Mouse (Mus musculus): ENCODE data around the gene Lnpk. TPM values are rescaled to one million over a fixed set of nuclear protein-coding genes. Genes with fewer than 3 reads are reported as not detected.
A peak's percentile ranks its signal among the peaks of the same experiment; 100 is the strongest.

Gene Lnpk
- polyA plus RNA-seq, 1 experiment from 2014 or later = 25.7 TPM

GRCm38 (mm10) chr2:74602483-74602882 lies 23.2 kb upstream of the Lnpk start:
- H3K4me3 ChIP-seq (ENCODE audit: low read depth, low read length) = no peak overlapping the region
- peaks cover 2% of the 10 kb centered on the region; the same call in 1 of the 2 replicates for H3K9me3 ChIP-seq (ENCODE audit: control insufficient read depth, low read length)
- no peak for DNase-seq (ENCODE audit: low spot score)
- no peaks in the 10 kb centered on the region for H3K27me3 ChIP-seq (replicated peaks; ENCODE audit: control insufficient read depth, insufficient read depth, low read length)
- no peak overlapping the region for H3K27ac ChIP-seq (ENCODE audit: low read depth, low read length)
- no peak overlapping the region for H3K9ac ChIP-seq (ENCODE audit: low read depth, low read length)
- H3K4me1 ChIP-seq (replicated peaks; ENCODE audit: control insufficient read depth, insufficient read depth, low read length) = no peaks in the 10 kb centered on the region
- ATAC-seq (replicated peaks; ENCODE audit: low FRiP score) = no peak
- no peak overlapping the region for H3K4me2 ChIP-seq
- H3K36me3 ChIP-seq (ENCODE audit: control insufficient read depth, insufficient read depth, low read length) = no peaks in the 10 kb centered on the region
- WGBS = 67% methylated on average over 5 of the region's 5 CpGs

GRCm38 (mm10) chr2:74597169-74597568 lies 17.9 kb upstream of the Lnpk start:
- Histone ChIP-seq H3K9me3 (ENCODE audit: control insufficient read depth, low read length) (peaks cover 2% of the 10 kb centered on the region; the same call in 1 of the 2 replicates), H3K27me3 (replicated peaks; ENCODE audit: control insufficient read depth, insufficient read depth, low read length) (no peaks in the 10 kb centered on the region), H3K4me2 (no peak overlapping the region), H3K27ac (ENCODE audit: low read depth, low read length) (no peak overlapping the region), H3K4me3 (ENCODE audit: low read depth, low read length) (no peak overlapping the region), H3K9ac (ENCODE audit: low read depth, low read length) (no peak overlapping the region), H3K36me3 (ENCODE audit: control insufficient read depth, insufficient read depth, low read length) (no peaks in the 10 kb centered on the region), H3K4me1 (replicated peaks; ENCODE audit: control insufficient read depth, insufficient read depth, low read length) (no peaks in the 10 kb centered on the region)
- DNase-seq (ENCODE audit: low spot score) (no peak), ATAC-seq (replicated peaks; ENCODE audit: low FRiP score) (no peak)
- WGBS = 79% methylated on average over 3 of the region's 3 CpGs

- H3K9me3 ChIP-seq (ENCODE audit: control insufficient read depth, low read length) = peaks cover 2% of the 10 kb centered on the region; the same call in 1 of the 2 replicates
- no peaks in the 10 kb centered on the region for H3K36me3 ChIP-seq (ENCODE audit: control insufficient read depth, insufficient read depth, low read length)
- no peak overlapping the region for H3K4me3 ChIP-seq (ENCODE audit: low read depth, low read length)
- H3K4me1 ChIP-seq (replicated peaks; ENCODE audit: control insufficient read depth, insufficient read depth, low read length) = no peaks in the 10 kb centered on the region
- no peak overlapping the region for H3K4me2 ChIP-seq
- H3K9ac ChIP-seq (ENCODE audit: low read depth, low read length) = no peak overlapping the region
- DNase-seq (ENCODE audit: low spot score) (no peak), ATAC-seq (replicated peaks; ENCODE audit: low FRiP score) (no peak)
- H3K27me3 ChIP-seq (replicated peaks; ENCODE audit: control insufficient read depth, insufficient read depth, low read length) = no peaks in the 10 kb centered on the region
- no peak overlapping the region for H3K27ac ChIP-seq (ENCODE audit: low read depth, low read length)
Observed at GRCm38 (mm10) chr2:74596094-74596493, 16.9 kb upstream of the Lnpk start.

GRCm38 (mm10) chr2:74578146-74578842 lies 941 bp downstream of the Lnpk start:
- Histone ChIP-seq H3K4me1 (replicated peaks; ENCODE audit: control insufficient read depth, insufficient read depth, low read length) (peaks cover 8% of the 10 kb centered on the region; the same call in 1 of the 2 replicates), H3K27ac (ENCODE audit: low read depth, low read length) (peak overlapping the region; percentile 80), H3K9ac (ENCODE audit: low read depth, low read length) (peak overlapping the region; percentile 91), H3K4me3 (ENCODE audit: low read depth, low read length) (peak overlapping the region; percentile 91), H3K27me3 (replicated peaks; ENCODE audit: control insufficient read depth, insufficient read depth, low read length) (no peaks in the 10 kb centered on the region), H3K36me3 (ENCODE audit: control insufficient read depth, insufficient read depth, low read length) (no peaks in the 10 kb centered on the region), H3K9me3 (ENCODE audit: control insufficient read depth, low read length) (no peaks in the 10 kb centered on the region), H3K4me2 (peak overlapping the region; percentile 64)
- ATAC-seq (replicated peaks; ENCODE audit: low FRiP score) (peak; percentile 70), DNase-seq (ENCODE audit: low spot score) (peak; percentile 53)
- WGBS = under 1% methylated on average over 55 of the region's 55 CpGs

GRCm38 (mm10) chr2:74570390-74570789 lies 8.8 kb downstream of the Lnpk start:
- Histone ChIP-seq H3K4me3 (ENCODE audit: low read depth, low read length) (no peak overlapping the region), H3K27me3 (replicated peaks; ENCODE audit: control insufficient read depth, insufficient read depth, low read length) (no peaks in the 10 kb centered on the region), H3K9me3 (ENCODE audit: control insufficient read depth, low read length) (no peaks in the 10 kb centered on the region), H3K4me2 (no peak overlapping the region), H3K4me1 (replicated peaks; ENCODE audit: control insufficient read depth, insufficient read depth, low read length) (no peaks in the 10 kb centered on the region), H3K36me3 (ENCODE audit: control insufficient read depth, insufficient read depth, low read length) (peaks cover 5% of the 10 kb centered on the region; the same call in 1 of the 2 replicates), H3K9ac (ENCODE audit: low read depth, low read length) (no peak overlapping the region), H3K27ac (ENCODE audit: low read depth, low read length) (no peak overlapping the region)
- WGBS = 75% methylated on average over 4 of the region's 4 CpGs
- DNase-seq (ENCODE audit: low spot score) (no peak), ATAC-seq (replicated peaks; ENCODE audit: low FRiP score) (no peak)

GRCm38 (mm10) chr2:74559822-74560221 lies 19.4 kb downstream of the Lnpk start:
- no peak for DNase-seq (ENCODE audit: low spot score)
- no peak overlapping the region for H3K27ac ChIP-seq (ENCODE audit: low read depth, low read length)
- no peaks in the 10 kb centered on the region for H3K9me3 ChIP-seq (ENCODE audit: control insufficient read depth, low read length)
- H3K4me3 ChIP-seq (ENCODE audit: low read depth, low read length) = no peak overlapping the region
- no peak overlapping the region for H3K4me2 ChIP-seq
- no peaks in the 10 kb centered on the region for H3K27me3 ChIP-seq (replicated peaks; ENCODE audit: control insufficient read depth, insufficient read depth, low read length)
- ATAC-seq (replicated peaks; ENCODE audit: low FRiP score) = no peak
- no peaks in the 10 kb centered on the region for H3K4me1 ChIP-seq (replicated peaks; ENCODE audit: control insufficient read depth, insufficient read depth, low read length)
- no peak overlapping the region for H3K9ac ChIP-seq (ENCODE audit: low read depth, low read length)
- no peaks in the 10 kb centered on the region for H3K36me3 ChIP-seq (ENCODE audit: control insufficient read depth, insufficient read depth, low read length)
- 53% methylated on average over 2 of the region's 2 CpGs for WGBS

- H3K36me3 ChIP-seq (ENCODE audit: control insufficient read depth, insufficient read depth, low read length) = peaks cover 2% of the 10 kb centered on the region; the same call in 1 of the 2 replicates
- H3K4me3 ChIP-seq (ENCODE audit: low read depth, low read length) = no peak overlapping the region
- no peak for ATAC-seq (replicated peaks; ENCODE audit: low FRiP score)
- no peak overlapping the region for H3K4me2 ChIP-seq
- no peak for DNase-seq (ENCODE audit: low spot score)
- H3K4me1 ChIP-seq (replicated peaks; ENCODE audit: control insufficient read depth, insufficient read depth, low read length) = no peaks in the 10 kb centered on the region
- no peak overlapping the region for H3K9ac ChIP-seq (ENCODE audit: low read depth, low read length)
- no peaks in the 10 kb centered on the region for H3K27me3 ChIP-seq (replicated peaks; ENCODE audit: control insufficient read depth, insufficient read depth, low read length)
- no peaks in the 10 kb centered on the region for H3K9me3 ChIP-seq (ENCODE audit: control insufficient read depth, low read length)
- no peak overlapping the region for H3K27ac ChIP-seq (ENCODE audit: low read depth, low read length)
- WGBS = 88% methylated on average over 2 of the region's 2 CpGs
Observed at GRCm38 (mm10) chr2:74559092-74559491, 20.1 kb downstream of the Lnpk start.

- no peak overlapping the region for H3K4me3 ChIP-seq (ENCODE audit: low read depth, low read length)
- no peaks in the 10 kb centered on the region for H3K27me3 ChIP-seq (replicated peaks; ENCODE audit: control insufficient read depth, insufficient read depth, low read length)
- H3K4me1 ChIP-seq (replicated peaks; ENCODE audit: control insufficient read depth, insufficient read depth, low read length) = no peaks in the 10 kb centered on the region
- DNase-seq (ENCODE audit: low spot score) (no peak), ATAC-seq (replicated peaks; ENCODE audit: low FRiP score) (no peak)
- WGBS = 82% methylated on average over 2 of the region's 2 CpGs
- H3K36me3 ChIP-seq (ENCODE audit: control insufficient read depth, insufficient read depth, low read length) = peaks cover 7% of the 10 kb centered on the region; the same call in 1 of the 2 replicates
- H3K9ac ChIP-seq (ENCODE audit: low read depth, low read length) = no peak overlapping the region
- H3K4me2 ChIP-seq = no peak overlapping the region
- no peak overlapping the region for H3K27ac ChIP-seq (ENCODE audit: low read depth, low read length)
- no peaks in the 10 kb centered on the region for H3K9me3 ChIP-seq (ENCODE audit: control insufficient read depth, low read length)
Observed at GRCm38 (mm10) chr2:74557451-74557850, 21.8 kb downstream of the Lnpk start.

- no peaks in the 10 kb centered on the region for H3K9me3 ChIP-seq (ENCODE audit: control insufficient read depth, low read length)
- DNase-seq (ENCODE audit: low spot score) (no peak), ATAC-seq (replicated peaks; ENCODE audit: low FRiP score) (no peak)
- no peaks in the 10 kb centered on the region for H3K27me3 ChIP-seq (replicated peaks; ENCODE audit: control insufficient read depth, insufficient read depth, low read length)
- no peaks in the 10 kb centered on the region for H3K4me1 ChIP-seq (replicated peaks; ENCODE audit: control insufficient read depth, insufficient read depth, low read length)
- no peak overlapping the region for H3K4me2 ChIP-seq
- no peak overlapping the region for H3K4me3 ChIP-seq (ENCODE audit: low read depth, low read length)
- H3K27ac ChIP-seq (ENCODE audit: low read depth, low read length) = no peak overlapping the region
- H3K36me3 ChIP-seq (ENCODE audit: control insufficient read depth, insufficient read depth, low read length) = peaks cover 7% of the 10 kb centered on the region; the same call in 1 of the 2 replicates
- no peak overlapping the region for H3K9ac ChIP-seq (ENCODE audit: low read depth, low read length)
Observed at GRCm38 (mm10) chr2:74551929-74552328, 27.3 kb downstream of the Lnpk start.
